33 mouse cellular contexts compared by ENCODE assay signal in the genomic region with DNA sequence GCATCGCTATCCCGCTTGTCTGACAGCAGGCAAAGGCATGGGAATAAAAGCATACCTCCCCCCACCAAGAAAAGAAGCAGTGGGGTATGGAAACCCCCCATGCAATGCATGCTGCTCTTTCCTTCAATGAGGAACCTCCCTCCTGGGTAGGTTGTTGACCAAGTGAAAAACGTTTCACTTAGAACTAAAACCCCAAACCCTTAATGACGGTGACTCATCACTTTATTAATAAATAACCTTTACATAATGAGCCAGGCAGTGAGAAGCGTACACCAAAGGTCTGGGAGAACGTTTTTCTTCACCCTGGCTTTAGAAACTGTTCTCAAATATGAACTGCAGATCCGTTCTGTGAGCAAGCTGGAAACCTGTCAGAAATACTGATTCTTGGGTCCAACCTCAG.
"Had no signal": no experiment of that assay in that cellular context is flagged by ENCODE, and none has a peak within 500 bp of the region (broad histone marks: within the 10 kb centered on the region; RNA-seq: fewer than 3 reads in every experiment).

No protein-coding gene starts in this region.

- DNase-seq: heart, postnatal 14 days; heart, postnatal 36 days; heart, postnatal 4 days; kidney, adult 11 months; kidney, adult 18-20 months; kidney, adult 2 months; kidney, adult 8-10 months; kidney, adult 9 months; kidney, postnatal 10 days; kidney, postnatal 14 days; kidney, postnatal 25 days; kidney, postnatal 36 days; kidney, postnatal 4 days; layer of hippocampus, adult 9-11 months; layer of hippocampus, postnatal 36 days had no signal

- ATAC-seq: hindbrain, embryonic 16.5 days; hindbrain, postnatal 0 days; inflammation-experienced regulatory T-cells, adult 6 months; intestine, embryonic 15.5 days; intestine, embryonic 16.5 days; intestine, postnatal 0 days had no signal

- H3K27me3 ChIP-seq: heart, embryonic 12.5 days; heart, embryonic 13.5 days; heart, embryonic 15.5 days; hindbrain, embryonic 12.5 days; hindbrain, embryonic 13.5 days; hindbrain, embryonic 15.5 days; intestine, embryonic 15.5 days; kidney, embryonic 15.5 days had no signal

- H3K4me3 ChIP-seq: heart, embryonic 10.5 days; heart, embryonic 12.5 days; heart, embryonic 13.5 days; heart, embryonic 15.5 days; hindbrain, embryonic 10.5 days; hindbrain, embryonic 12.5 days; hindbrain, embryonic 13.5 days; hindbrain, embryonic 15.5 days; intestine, embryonic 15.5 days; kidney, embryonic 15.5 days; left cerebral cortex, adult 2 months had no signal

- H3K27ac ChIP-seq: heart, embryonic 10.5 days; heart, embryonic 13.5 days; heart, embryonic 15.5 days; hindbrain, embryonic 10.5 days; hindbrain, embryonic 12.5 days; hindbrain, embryonic 13.5 days; hindbrain, embryonic 14.5 days; hindbrain, embryonic 15.5 days; hindbrain, postnatal 0 days; intestine, embryonic 15.5 days; kidney, embryonic 15.5 days; kidney, postnatal 0 days; left cerebral cortex, adult 2 months had no signal
